Mouse (Mus musculus): Measurements from ENCODE around the gene Ccna1. TPM values are rescaled to one million over a fixed set of nuclear protein-coding genes. Genes with fewer than 3 reads are reported as not detected.

Gene Ccna1
- not detected for polyA plus RNA-seq (2017; shearing (Covaris generic))

GRCm38 (mm10) chr3:55055038-55055746 lies at the start of gene Ccna1:
Gene Ccna1 (minus strand): TSS chr3:55055501.

Other genes with a start within 250 kb of the Ccna1 start
- 7.7 TPM for gene Rfxap, start 247.7 kb downstream of the Ccna1 start, polyA plus RNA-seq (2017; shearing (Covaris generic))
- gene Sertm1, start 139.6 kb downstream of the Ccna1 start, polyA plus RNA-seq (2017; shearing (Covaris generic)) = not detected
- 33.1 TPM for gene Spg20, start 56.6 kb upstream of the Ccna1 start, polyA plus RNA-seq (2017; shearing (Covaris generic))
- gene Ccdc169, start 81.8 kb upstream of the Ccna1 start, polyA plus RNA-seq (2017; shearing (Covaris generic)) = 0.20 TPM
- gene Sohlh2, start 126.5 kb upstream of the Ccna1 start, polyA plus RNA-seq (2017; shearing (Covaris generic)) = not detected
- gene Dclk1, start 186.9 kb upstream of the Ccna1 start, polyA plus RNA-seq (2017; shearing (Covaris generic)) = 0.35 TPM